Mouse (Mus musculus) liver, adult 2 months (tissue): Measurements from ENCODE around the gene Pigk. TPM values are rescaled to one million over a fixed set of nuclear protein-coding genes. Genes with fewer than 3 reads are reported as not detected.

Source experiments
- DNase-seq: peaks from one replicate; pipeline ENCODE4 v3.0.0-alpha.2; 2011; ENCODE audit warnings: low read depth, low spot score; ENCODE audit errors: extremely low read depth
- H3K27ac ChIP-seq: fragments of 200-500 bp; replicated peaks from 2 replicates; pipeline ENCODE4 v1.5.1; 2012; ENCODE audit warnings: low read depth, mild to moderate bottlenecking, control low read depth, inconsistent platforms, low read length; ENCODE audit not compliant: insufficient read depth
- H3K27me3 ChIP-seq: fragments of 200-500 bp; 2 replicates; pipeline ENCODE4 v1.6.1; 2012; ENCODE audit warnings: mild to moderate bottlenecking, moderate library complexity, low read length, inconsistent platforms; ENCODE audit not compliant: control insufficient read depth, insufficient read depth
- H3K36me3 ChIP-seq: fragments of 200-500 bp; 2 replicates; pipeline ENCODE4 v1.6.1; 2012; ENCODE audit warnings: low read length, inconsistent platforms; ENCODE audit not compliant: control insufficient read depth, insufficient read depth
- H3K4me1 ChIP-seq: fragments of 200-500 bp; 2 replicates; pipeline ENCODE4 v1.6.1; 2011; ENCODE audit warnings: low read length; ENCODE audit not compliant: control insufficient read depth, insufficient read depth
- H3K4me3 ChIP-seq: fragments of 200-500 bp; 2 replicates; pipeline ENCODE4 v1.5.1; 2011; ENCODE audit warnings: low read depth, mild to moderate bottlenecking, control low read depth, low read length, moderate library complexity; ENCODE audit not compliant: insufficient read depth
- H3K79me2 ChIP-seq: fragments of 200-500 bp; 2 replicates; pipeline ENCODE4 v1.6.1; 2012; ENCODE audit warnings: inconsistent platforms, mild to moderate bottlenecking, low read length, moderate library complexity; ENCODE audit not compliant: control insufficient read depth, insufficient read depth
- H3K9ac ChIP-seq: fragments of 200-500 bp; 2 replicates; pipeline ENCODE4 v1.6.1; 2012; ENCODE audit warnings: low read depth, mild to moderate bottlenecking, control low read depth, inconsistent platforms, low read length
- CTCF ChIP-seq: fragments of 200-500 bp; IDR thresholded peaks from 2 replicates; pipeline ENCODE4 v1.5.1; 2011; ENCODE audit warnings: low read depth, low read length, control low read depth
- POLR2A ChIP-seq: fragments of 200-500 bp; IDR thresholded peaks from 2 replicates; pipeline ENCODE4 v1.6.1; 2011; ENCODE audit warnings: low read length, control low read depth; ENCODE audit not compliant: insufficient read depth; ENCODE audit errors: extremely low read depth
- whole genome bisulfite sequencing: fragments of 180-500 bp; shearing (Covaris S2); methylation state at CpG from one replicate; pipeline ENCODE4 v1.1.7; 2018; 5-methylcytosine and 5-hydroxymethylcytosine counted together
- polyA plus RNA-seq: library from polyadenylated mRNA; depleted of rRNA; stranded (reverse); fragments of >200 nt; gene quantifications from 2 replicates; pipeline ENCODE4 v1.2.3, GENCODE M21; 2012
- total RNA-seq: library from RNA; depleted of rRNA; stranded (reverse); fragments of >200 nt; gene quantifications from 2 replicates; pipeline ENCODE4 v1.2.3, GENCODE M21; 2014

The Pigk gene
- total and polyA plus RNA-seq, 2 experiments: 14.1 to 27.1 TPM

GRCm38 (mm10) chr3:152669783-152670182 is 44.1 kb upstream of the Pigk start:
- H3K79me2 ChIP-seq: no peaks in the 10 kb centered on the region
- 72% methylated on average over 3 of the region's 3 CpGs for WGBS
- TF ChIP-seq CTCF: no peak
- TF ChIP-seq POLR2A: no peak
- no peak for DNase-seq
- H3K36me3 ChIP-seq: no peaks in the 10 kb centered on the region
- H3K27me3 ChIP-seq: peaks cover 8% of the 10 kb centered on the region
- no peak overlapping the region for H3K27ac ChIP-seq
- H3K9ac ChIP-seq: no peak overlapping the region
- H3K4me3 ChIP-seq: no peak overlapping the region
- no peaks in the 10 kb centered on the region for H3K4me1 ChIP-seq

- H3K79me2 ChIP-seq: no peaks in the 10 kb centered on the region
- H3K4me3 ChIP-seq: no peak overlapping the region
- no peak for TF ChIP-seq CTCF
- TF ChIP-seq POLR2A: no peak
- H3K4me1 ChIP-seq: no peaks in the 10 kb centered on the region
- no peak for DNase-seq
- H3K27ac ChIP-seq: no peak overlapping the region
- no peaks in the 10 kb centered on the region for H3K27me3 ChIP-seq
- no peak overlapping the region for H3K9ac ChIP-seq
- H3K36me3 ChIP-seq: no peaks in the 10 kb centered on the region
- WGBS: 73% methylated on average over 6 of the region's 6 CpGs
These were observed 39.2 kb upstream of the Pigk start for GRCm38 (mm10) chr3:152674663-152675062.

- Histone ChIP-seq H3K36me3 (no peaks in the 10 kb centered on the region), H3K27ac (no peak overlapping the region), H3K27me3 (0 out of 2 replicates have a peak, but pooled peaks cover 3% of the 10 kb centered on the region), H3K4me1 (no peaks in the 10 kb centered on the region), H3K79me2 (no peaks in the 10 kb centered on the region), H3K9ac (no peak overlapping the region), H3K4me3 (no peak overlapping the region)
- no peak for DNase-seq
- WGBS: 69% methylated on average over 5 of the region's 5 CpGs
- TF ChIP-seq CTCF: no peak
- no peak for TF ChIP-seq POLR2A
These were observed 25.4 kb upstream of the Pigk start for GRCm38 (mm10) chr3:152688532-152688931.

- DNase-seq: no peak
- Histone ChIP-seq H3K79me2 (no peaks in the 10 kb centered on the region), H3K27me3 (0 out of 2 replicates have a peak, but pooled peaks cover 3% of the 10 kb centered on the region), H3K27ac (no peak overlapping the region), H3K9ac (no peak overlapping the region), H3K4me3 (no peak overlapping the region), H3K4me1 (no peaks in the 10 kb centered on the region), H3K36me3 (no peaks in the 10 kb centered on the region)
- 71% methylated on average over 9 of the region's 9 CpGs for WGBS
- TF ChIP-seq CTCF (no peak), POLR2A (no peak)
These were observed 24.8 kb upstream of the Pigk start for GRCm38 (mm10) chr3:152689105-152689504.

- no peaks in the 10 kb centered on the region for H3K36me3 ChIP-seq
- H3K4me1 ChIP-seq: no peaks in the 10 kb centered on the region
- WGBS: 91% methylated on average over 3 of the region's 3 CpGs
- no peak overlapping the region for H3K27ac ChIP-seq
- H3K27me3 ChIP-seq: 0 out of 2 replicates have a peak, but pooled peaks cover 3% of the 10 kb centered on the region
- DNase-seq: no peak
- no peak for TF ChIP-seq POLR2A
- H3K9ac ChIP-seq: no peak overlapping the region
- no peak overlapping the region for H3K4me3 ChIP-seq
- no peaks in the 10 kb centered on the region for H3K79me2 ChIP-seq
These were observed 18.9 kb upstream of the Pigk start for GRCm38 (mm10) chr3:152694950-152695349.

GRCm38 (mm10) chr3:152698017-152698416 is 15.9 kb upstream of the Pigk start:
- Histone ChIP-seq H3K27ac (no peak overlapping the region), H3K4me3 (no peak overlapping the region), H3K9ac (no peak overlapping the region), H3K27me3 (no peaks in the 10 kb centered on the region), H3K4me1 (no peaks in the 10 kb centered on the region), H3K79me2 (no peaks in the 10 kb centered on the region), H3K36me3 (no peaks in the 10 kb centered on the region)
- TF ChIP-seq CTCF: no peak
- TF ChIP-seq POLR2A: no peak
- no peak for DNase-seq
- whole genome bisulfite sequencing: 73% methylated on average over 5 of the region's 5 CpGs
